Mouse (Mus musculus) heart, postnatal 0 days (tissue): ENCODE data around the gene Atp6v1g2.
A peak's percentile ranks its signal among the peaks of the same experiment; 100 is the strongest.

ENCODE experiments used
- CTCF ChIP-seq: IDR thresholded peaks from 2 replicates; pipeline ENCODE4 v1.5.1; 2016; ENCODE audit warnings: antibody characterized with exemption, control low read depth, low read depth
- EP300 ChIP-seq: IDR thresholded peaks from 2 replicates; pipeline ENCODE4 v1.6.1; 2016; ENCODE audit warnings: antibody characterized with exemption, low read depth

DNA sequence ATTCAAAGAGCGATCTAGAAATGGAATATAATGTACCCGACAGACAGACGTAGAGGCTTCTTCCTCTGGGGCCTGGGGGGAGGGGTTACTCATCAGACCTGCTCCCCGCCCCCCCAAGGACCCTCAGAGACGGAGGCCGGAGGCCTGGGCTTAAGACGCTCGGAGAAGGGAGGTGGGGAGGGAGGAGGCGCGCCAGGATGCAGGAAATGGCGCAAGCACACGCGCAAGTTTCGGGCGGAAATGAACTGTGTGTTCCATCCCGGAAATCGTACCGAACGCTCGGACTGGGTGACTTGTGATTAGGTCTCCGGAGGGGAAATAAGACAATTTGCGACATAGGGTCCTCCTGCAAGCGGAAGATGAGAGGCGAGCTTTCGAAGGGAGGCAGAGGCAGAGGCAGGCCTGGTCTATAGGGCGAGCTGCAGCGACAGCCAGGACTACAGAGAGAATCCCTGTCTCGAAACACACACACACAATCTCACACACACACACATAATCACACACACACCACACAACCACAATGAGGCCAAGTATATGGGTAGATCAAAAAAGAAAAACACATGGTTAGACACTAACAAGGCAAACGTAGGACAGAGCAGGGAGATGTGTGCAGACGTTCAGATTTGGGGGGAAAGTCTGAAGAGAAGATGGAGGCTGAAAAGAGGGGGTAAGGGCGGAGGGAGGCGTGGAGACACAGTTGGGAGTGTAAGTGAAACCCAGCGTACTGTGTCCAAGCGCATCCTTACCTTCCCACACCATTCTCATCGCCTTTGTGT is 2.3 kb downstream of the Atp6v1g2 start, which contains the start of gene Nfkbil1:
- 0 out of 2 replicates have a peak, but pooled peaks have one; percentile 1 for TF ChIP-seq CTCF
- TF ChIP-seq EP300: peak; percentile 91
